Mouse (Mus musculus): Measurements from ENCODE around the gene Tmem132a.

- TF ChIP-seq CTCF (IDR thresholded peaks at IDR 0.05; ENCODE audit: low read depth): no peak
- no peak for TF ChIP-seq EP300 (IDR thresholded peaks at IDR 0.05; ENCODE audit: low read depth)
Measured at GRCm38 (mm10) chr19:10809428-10810175, 60.1 kb downstream of the Tmem132a start.

All from liver, postnatal 0 days (tissue).